Mouse (Mus musculus): ENCODE data around the gene Ms4a2. TPM values are rescaled to one million over a fixed set of nuclear protein-coding genes. Genes with fewer than 3 reads are reported as not detected.

The Ms4a2 gene
- polyA plus RNA-seq, 1 experiment from 2014 or later = 2.2 TPM

GRCm38 (mm10) chr19:11617983-11618382 is 5.5 kb downstream of the Ms4a2 start:
- Histone ChIP-seq H3K9me3 (no peaks in the 10 kb centered on the region), H3K4me1 (no peaks in the 10 kb centered on the region), H3K4me3 (no peak overlapping the region), H3K36me3 (no peaks in the 10 kb centered on the region), H3K9ac (no peak overlapping the region), H3K27ac (no peak overlapping the region), H3K27me3 (no peaks in the 10 kb centered on the region), H3K4me2 (no peak overlapping the region)
- no peak for ATAC-seq (ENCODE audit: insufficient number of reproducible peaks, low FRiP score, low TSS enrichment, low read depth)

GRCm38 (mm10) chr19:11614805-11615204 is 8.7 kb downstream of the Ms4a2 start:
- no peak overlapping the region for H3K4me3 ChIP-seq
- ATAC-seq (ENCODE audit: insufficient number of reproducible peaks, low FRiP score, low TSS enrichment, low read depth) = no peak

DNA sequence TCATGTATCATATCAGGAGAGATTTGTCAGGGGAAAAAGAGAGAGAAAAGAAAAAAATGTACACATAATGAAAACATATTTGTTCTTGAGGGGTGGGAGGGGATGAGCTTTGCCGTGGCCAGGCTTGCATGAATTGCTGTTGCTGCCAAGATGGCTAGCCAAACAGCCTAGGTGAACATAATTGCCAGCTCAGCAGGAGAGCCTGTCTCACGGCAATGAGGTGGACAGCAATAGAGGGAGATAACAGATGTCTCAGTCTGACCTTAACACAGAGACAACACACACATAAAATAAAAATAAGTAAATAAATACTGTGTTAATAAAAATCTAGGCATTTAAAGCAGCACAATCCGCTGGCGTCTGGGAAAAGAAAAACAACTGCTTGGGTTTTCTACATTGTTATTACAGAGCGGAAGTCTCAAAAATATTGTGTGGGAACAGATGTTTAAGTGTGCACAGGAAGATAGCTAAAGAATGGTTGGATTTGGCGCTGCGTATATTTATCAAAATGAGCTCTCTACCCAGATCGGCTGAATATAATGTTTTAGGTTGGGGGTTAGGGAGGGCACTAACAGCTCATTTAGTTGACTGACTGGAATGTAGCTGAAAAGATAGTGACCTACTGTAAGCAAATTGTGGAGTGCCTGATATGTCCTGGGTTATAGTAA is 9.6 kb downstream of the Ms4a2 start:
- Histone ChIP-seq H3K27ac (no peak overlapping the region), H3K4me3 (no peak overlapping the region), H3K4me1 (no peaks in the 10 kb centered on the region), H3K9ac (no peak overlapping the region), H3K4me2 (no peak overlapping the region), H3K36me3 (no peaks in the 10 kb centered on the region), H3K27me3 (no peaks in the 10 kb centered on the region), H3K9me3 (no peaks in the 10 kb centered on the region)
- ATAC-seq (ENCODE audit: insufficient number of reproducible peaks, low FRiP score, low TSS enrichment, low read depth) = no peak
- WGBS = 75% methylated on average over 8 of the region's 8 CpGs

More at GRCm38 (mm10) chr19:11614805-11615204, 8.7 kb downstream of the Ms4a2 start:
- 64% methylated on average over 2 of the region's 2 CpGs for WGBS
- Histone ChIP-seq H3K9me3 (no peaks in the 10 kb centered on the region), H3K9ac (no peak overlapping the region), H3K27ac (no peak overlapping the region), H3K4me2 (no peak overlapping the region), H3K4me1 (no peaks in the 10 kb centered on the region), H3K27me3 (no peaks in the 10 kb centered on the region), H3K36me3 (no peaks in the 10 kb centered on the region)

GRCm38 (mm10) chr19:11613084-11613483 is 10.4 kb downstream of the Ms4a2 start:
- no peak overlapping the region for H3K4me3 ChIP-seq
- no peaks in the 10 kb centered on the region for H3K36me3 ChIP-seq
- no peaks in the 10 kb centered on the region for H3K9me3 ChIP-seq
- ATAC-seq (ENCODE audit: insufficient number of reproducible peaks, low FRiP score, low TSS enrichment, low read depth) = no peak
- H3K27me3 ChIP-seq = no peaks in the 10 kb centered on the region
- H3K4me2 ChIP-seq = no peak overlapping the region
- no peaks in the 10 kb centered on the region for H3K4me1 ChIP-seq
- WGBS = 94% methylated on average over 1 of the region's 1 CpGs
- H3K27ac ChIP-seq = no peak overlapping the region
- H3K9ac ChIP-seq = no peak overlapping the region

DNA sequence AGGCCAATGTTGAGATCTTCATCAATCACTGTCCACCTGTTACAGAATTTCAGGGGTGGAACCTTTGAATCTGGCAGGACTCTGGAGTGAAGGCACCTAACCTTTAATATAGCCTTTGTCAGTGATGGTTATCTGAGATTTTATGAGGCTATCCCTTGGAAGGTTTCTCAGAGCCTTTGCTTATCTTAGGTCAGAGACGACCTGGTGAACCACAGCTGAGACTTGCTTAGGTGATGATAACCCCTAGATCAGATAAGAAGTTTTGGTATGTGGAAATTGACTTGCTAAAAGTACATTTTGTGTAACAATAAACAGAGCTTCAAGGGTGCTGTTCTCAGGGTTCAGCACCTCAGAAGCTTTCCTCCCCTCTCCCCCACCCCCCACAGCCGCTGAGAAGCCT is 11.2 kb downstream of the Ms4a2 start:
- Histone ChIP-seq H3K4me2 (no peak overlapping the region), H3K9me3 (no peaks in the 10 kb centered on the region), H3K9ac (no peak overlapping the region), H3K36me3 (no peaks in the 10 kb centered on the region), H3K27me3 (no peaks in the 10 kb centered on the region), H3K4me1 (no peaks in the 10 kb centered on the region), H3K27ac (no peak overlapping the region), H3K4me3 (no peak overlapping the region)
- WGBS = 33% methylated on average over 2 of the region's 2 CpGs
- no peak for ATAC-seq (ENCODE audit: insufficient number of reproducible peaks, low FRiP score, low TSS enrichment, low read depth)

DNA sequence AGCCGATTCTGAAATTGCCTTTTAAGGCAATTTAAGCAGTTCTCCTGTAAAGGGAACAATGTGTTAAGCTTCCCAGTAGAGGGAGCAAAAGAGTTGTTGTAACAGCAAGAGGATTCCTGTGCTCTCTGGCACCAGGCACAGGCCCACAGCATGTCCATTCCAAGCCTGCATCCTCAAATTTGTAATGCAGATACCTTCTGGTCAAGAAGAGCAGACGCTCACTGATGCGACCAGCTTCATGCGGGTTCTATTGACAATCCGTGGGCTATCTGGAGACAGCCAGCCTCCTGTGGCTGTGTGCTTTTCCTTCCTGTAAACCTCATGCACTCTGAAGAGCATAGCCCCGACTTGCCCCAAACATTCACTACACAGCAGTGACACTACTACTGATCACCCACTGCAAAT is 12.0 kb downstream of the Ms4a2 start:
- ATAC-seq (ENCODE audit: insufficient number of reproducible peaks, low FRiP score, low TSS enrichment, low read depth) = no peak
- WGBS = 22% methylated on average over 6 of the region's 6 CpGs
- H3K27me3 ChIP-seq = no peaks in the 10 kb centered on the region

GRCm38 (mm10) chr19:11608172-11608571 is 15.3 kb downstream of the Ms4a2 start:
- WGBS = 9% methylated on average over 1 of the region's 1 CpGs

More for the DNA sequence above, 12.0 kb downstream of the Ms4a2 start:
- Histone ChIP-seq H3K4me3 (no peak overlapping the region), H3K27ac (no peak overlapping the region), H3K9me3 (no peaks in the 10 kb centered on the region), H3K36me3 (no peaks in the 10 kb centered on the region), H3K9ac (no peak overlapping the region), H3K4me2 (no peak overlapping the region), H3K4me1 (no peaks in the 10 kb centered on the region)

GRCm38 (mm10) chr19:11604603-11605002 is 18.9 kb downstream of the Ms4a2 start, which contains the start of gene Ms4a6d:
TSS of gene Ms4a6d (minus strand) at chr19:11604849.
- Histone ChIP-seq H3K4me2 (no peak within 1 kb of the TSS), H3K4me3 (no peak within 1 kb of the TSS), H3K9ac (no peak within 1 kb of the TSS), H3K4me1 (no peaks in the 10 kb centered on the region), H3K9me3 (no peaks in the 10 kb centered on the region), H3K36me3 (no peaks in the 10 kb centered on the region), H3K27me3 (no peaks in the 10 kb centered on the region), H3K27ac (no peak within 1 kb of the TSS)
- WGBS = 85% methylated on average over 2 of the region's 2 CpGs
- ATAC-seq (ENCODE audit: insufficient number of reproducible peaks, low FRiP score, low TSS enrichment, low read depth) = no peak

More at GRCm38 (mm10) chr19:11608172-11608571, 15.3 kb downstream of the Ms4a2 start:
- Histone ChIP-seq H3K36me3 (no peaks in the 10 kb centered on the region), H3K9me3 (no peaks in the 10 kb centered on the region), H3K27ac (no peak overlapping the region), H3K9ac (no peak overlapping the region), H3K4me1 (no peaks in the 10 kb centered on the region), H3K27me3 (no peaks in the 10 kb centered on the region), H3K4me2 (no peak overlapping the region), H3K4me3 (no peak overlapping the region)
- no peak for ATAC-seq (ENCODE audit: insufficient number of reproducible peaks, low FRiP score, low TSS enrichment, low read depth)

- Histone ChIP-seq H3K27ac (no peak overlapping the region), H3K9ac (no peak overlapping the region), H3K9me3 (no peaks in the 10 kb centered on the region), H3K4me2 (no peak overlapping the region), H3K4me1 (no peaks in the 10 kb centered on the region), H3K4me3 (no peak overlapping the region), H3K27me3 (no peaks in the 10 kb centered on the region), H3K36me3 (no peaks in the 10 kb centered on the region)
- no peak for ATAC-seq (ENCODE audit: insufficient number of reproducible peaks, low FRiP score, low TSS enrichment, low read depth)
- WGBS = 82% methylated on average over 2 of the region's 2 CpGs
These were observed 21.5 kb downstream of the Ms4a2 start for GRCm38 (mm10) chr19:11602026-11602425.

GRCm38 (mm10) chr19:11601349-11601748 is 22.2 kb downstream of the Ms4a2 start:
- Histone ChIP-seq H3K27ac (no peak overlapping the region), H3K4me3 (no peak overlapping the region), H3K27me3 (no peaks in the 10 kb centered on the region), H3K36me3 (no peaks in the 10 kb centered on the region), H3K9ac (no peak overlapping the region), H3K9me3 (no peaks in the 10 kb centered on the region), H3K4me1 (no peaks in the 10 kb centered on the region), H3K4me2 (no peak overlapping the region)
- ATAC-seq (ENCODE audit: insufficient number of reproducible peaks, low FRiP score, low TSS enrichment, low read depth) = no peak
- 82% methylated on average over 3 of the region's 3 CpGs for WGBS

GRCm38 (mm10) chr19:11589891-11590449 is 33.5 kb downstream of the Ms4a2 start:
- no peak for ATAC-seq (ENCODE audit: insufficient number of reproducible peaks, low FRiP score, low TSS enrichment, low read depth)
- H3K27ac ChIP-seq = no peak overlapping the region
- H3K9ac ChIP-seq = no peak overlapping the region
- no peaks in the 10 kb centered on the region for H3K4me1 ChIP-seq
- H3K27me3 ChIP-seq = no peaks in the 10 kb centered on the region
- H3K36me3 ChIP-seq = no peaks in the 10 kb centered on the region
- no peak overlapping the region for H3K4me3 ChIP-seq
- no peak overlapping the region for H3K4me2 ChIP-seq
- 58% methylated on average over 2 of the region's 2 CpGs for WGBS
- H3K9me3 ChIP-seq = no peaks in the 10 kb centered on the region

DNA sequence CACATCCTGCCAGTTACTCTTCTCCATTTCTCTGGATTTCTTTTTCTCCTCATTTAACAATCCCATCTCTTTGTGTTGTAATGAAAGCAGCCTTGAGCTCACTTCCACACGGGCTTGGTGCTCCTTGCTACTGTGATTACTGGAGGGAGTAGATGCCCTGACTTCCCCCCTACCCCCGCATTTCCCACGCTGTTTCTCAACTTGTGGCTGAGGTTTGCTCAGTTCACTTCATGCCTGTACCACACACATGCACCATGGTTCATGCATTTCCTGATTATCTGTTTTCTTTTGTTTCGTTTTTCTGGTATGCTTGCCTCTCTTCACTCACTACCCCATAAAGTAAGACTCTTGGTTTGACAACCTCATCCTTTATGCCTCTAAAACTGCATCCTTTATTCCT is 34.3 kb downstream of the Ms4a2 start:
- Histone ChIP-seq H3K9me3 (no peaks in the 10 kb centered on the region), H3K27me3 (no peaks in the 10 kb centered on the region), H3K27ac (no peak overlapping the region), H3K9ac (no peak overlapping the region), H3K36me3 (no peaks in the 10 kb centered on the region), H3K4me1 (no peaks in the 10 kb centered on the region), H3K4me2 (no peak overlapping the region), H3K4me3 (no peak overlapping the region)
- 73% methylated on average over 4 of the region's 4 CpGs for WGBS
- no peak for ATAC-seq (ENCODE audit: insufficient number of reproducible peaks, low FRiP score, low TSS enrichment, low read depth)
